21 mouse cellular contexts compared by ENCODE assay signal in the genomic region with DNA sequence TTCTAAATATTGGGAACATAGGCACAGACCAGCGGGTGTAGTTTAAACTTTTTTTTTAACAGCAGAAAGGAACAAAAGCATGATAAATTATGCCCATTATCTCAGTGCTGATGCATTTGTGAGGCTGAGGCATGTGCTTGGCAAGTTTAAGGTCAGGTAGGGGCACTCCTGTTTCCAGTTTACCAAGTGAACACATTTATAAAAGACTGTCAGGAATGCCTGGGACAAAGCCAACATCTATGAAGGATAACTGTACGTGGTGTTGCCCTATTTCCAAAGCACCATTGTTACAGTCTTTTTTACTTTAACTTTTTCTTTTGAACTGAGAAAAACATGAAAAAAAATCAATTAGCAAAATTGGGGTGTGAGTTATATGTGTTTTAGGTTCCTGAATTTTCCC. TPM values are rescaled to one million over a fixed set of nuclear protein-coding genes. Genes with fewer than 3 reads are reported as not detected.
DNase-seq lines count a peak whose midpoint lies in the region; ATAC-seq and TF ChIP-seq lines count a peak whose summit lies in the region.
"Had no signal": no experiment of that assay in that cellular context is flagged by ENCODE, and none has a peak within 500 bp of the region (broad histone marks: within the 10 kb centered on the region; RNA-seq: fewer than 3 reads in every experiment).

No protein-coding gene starts in this region.

- no peak for TF ChIP-seq POLR2A in bone marrow macrophage, adult 2 months (IDR thresholded peaks at IDR 0.05; ENCODE audit: borderline replicate concordance, low read depth, low read length)

- no peak overlapping the region for H3K4me2 ChIP-seq in heart, postnatal 0 days (ENCODE audit: low read depth, low read length)
- H3K4me2 ChIP-seq: embryonic facial prominence, embryonic 15.5 days; forebrain, embryonic 15.5 days; heart, embryonic 12.5 days; hindbrain, embryonic 15.5 days had no signal

- no peaks in the 10 kb centered on the region for H3K9me3 ChIP-seq in heart, postnatal 0 days (replicated peaks; ENCODE audit: control insufficient read depth, low read length)
- H3K9me3 ChIP-seq: embryonic facial prominence, embryonic 15.5 days; forebrain, embryonic 15.5 days; heart, embryonic 12.5 days; hindbrain, embryonic 15.5 days had no signal

- 0 out of 2 replicates have a peak overlapping the region, but pooled peaks have one; percentile 23 for H3K27ac ChIP-seq in heart, postnatal 0 days (ENCODE audit: low read depth)
- peak overlapping the region; percentile 46 for H3K27ac ChIP-seq in bone marrow macrophage, adult 2 months (ENCODE audit: insufficient read depth, low read depth, low read length)
- H3K27ac ChIP-seq: embryonic facial prominence, embryonic 15.5 days; forebrain, embryonic 15.5 days; heart, adult 2 months; hindbrain, embryonic 15.5 days had no signal

- H3K27me3 ChIP-seq in heart, postnatal 0 days (ENCODE audit: control insufficient read depth, insufficient read depth, low read length) = no peaks in the 10 kb centered on the region
- H3K27me3 ChIP-seq: embryonic facial prominence, embryonic 15.5 days; forebrain, embryonic 15.5 days; heart, embryonic 12.5 days; hindbrain, embryonic 15.5 days had no signal

- TF ChIP-seq EP300 in heart, postnatal 0 days (IDR thresholded peaks at IDR 0.05; ENCODE audit: low read depth) = no peak

- H3K9ac ChIP-seq in heart, postnatal 0 days (replicated peaks; ENCODE audit: low read depth, low read length) = no peak overlapping the region
- H3K9ac ChIP-seq: embryonic facial prominence, embryonic 15.5 days; forebrain, embryonic 15.5 days; heart, embryonic 12.5 days; hindbrain, embryonic 15.5 days had no signal

- WGBS in heart, postnatal 0 days = 34% methylated on average over 2 of the region's 2 CpGs

- peak; percentile 51; the same call in 1 of the 2 replicates for ATAC-seq in heart, postnatal 0 days (ENCODE audit: insufficient read depth, low read depth)
- ATAC-seq: forebrain, embryonic 15.5 days; intestine, embryonic 16.5 days had no signal

- no peak for TF ChIP-seq CTCF in heart, postnatal 0 days (IDR thresholded peaks at IDR 0.05; ENCODE audit: low read depth)
- TF ChIP-seq CTCF in bone marrow macrophage, adult 2 months (IDR thresholded peaks at IDR 0.05; ENCODE audit: low read depth, low read length) = no peak

- intact Hi-C loops in left cerebral cortex, postnatal 36 days (cut with DNase I) = no loop called here

- peaks cover 24% of the 10 kb centered on the region for H3K36me3 ChIP-seq in heart, postnatal 0 days (replicated peaks; ENCODE audit: control insufficient read depth, insufficient read depth, low read length)

- peak; percentile 32 for DNase-seq in heart, postnatal 0 days (ENCODE audit: low spot score)
- DNase-seq in heart, postnatal 4 days = no peak
- DNase-seq in lung, postnatal 36 days = peak; percentile 14
- no peak for DNase-seq in lung, postnatal 14 days
- DNase-seq in left cerebral cortex, postnatal 36 days (ENCODE audit: low spot score in 2 of 2) = no peak
- DNase-seq: adrenal gland, postnatal 25 days; cerebellum, adult 2 months; cerebellum, postnatal 10 days; embryo, embryonic 11 days; gastrocnemius, postnatal 36 days; heart, adult 2 months; heart, postnatal 14 days had no signal

- no peaks in the 10 kb centered on the region; the same call in 1 of the 2 replicates for H3K4me1 ChIP-seq in heart, postnatal 0 days (ENCODE audit: control insufficient read depth, insufficient read depth)
- peaks cover 7% of the 10 kb centered on the region for H3K4me1 ChIP-seq in bone marrow macrophage, adult 2 months (ENCODE audit: control insufficient read depth, insufficient read depth, low read length)
- H3K4me1 ChIP-seq: embryonic facial prominence, embryonic 15.5 days; forebrain, embryonic 15.5 days; heart, embryonic 12.5 days; hindbrain, embryonic 15.5 days had no signal

- H3K4me3 ChIP-seq in heart, postnatal 0 days (ENCODE audit: low read depth, low read length) = no peak overlapping the region
- no peak overlapping the region for H3K4me3 ChIP-seq in bone marrow macrophage, adult 2 months (ENCODE audit: insufficient read depth, low read length)
- H3K4me3 ChIP-seq: embryonic facial prominence, embryonic 15.5 days; erythroblast, embryonic 14.5 days; forebrain, embryonic 15.5 days; heart, adult 2 months; heart, embryonic 12.5 days; hindbrain, embryonic 15.5 days had no signal

RNA-seq across cellular contexts. Expression of a gene that starts 27.1 kb away (rescaled TPM):
- total RNA-seq in heart, postnatal 0 days (2014; rRNA removed; ENCODE audit: low replicate concordance) = 0.04 and 1.7 TPM in 2 replicates
- 0.20 and 0.25 TPM in 2 replicates for polyA plus RNA-seq in heart, postnatal 0 days (2015; fragmentation: Nextera tagmentation; extraction: Ambion mirVana)
- total RNA-seq in heart, postnatal 4 days (2021) = under 1 TPM; 0.54 to 0.91 TPM
- polyA plus RNA-seq in bone marrow macrophage, adult 2 months (2012; ENCODE audit: insufficient read depth, insufficient read length, missing spikeins) = 0.64 TPM in 1 of 2 replicates, not detected in the other
- 1 to 10 TPM in 1 of 2 experiments, under 1 TPM in 1; 0.74 to 1.4 TPM for total RNA-seq in left cerebral cortex, postnatal 36 days (2021)
- total RNA-seq: common myeloid progenitor, adult 5-6 weeks had no signal
- polyA plus RNA-seq: erythroblast, embryonic 14.5 days; forebrain, embryonic 11.5 days had no signal

RNA-seq across cellular contexts. Expression of a gene that starts 53.0 kb away (rescaled TPM):
- total RNA-seq in heart, postnatal 0 days (2014; rRNA removed; ENCODE audit: low replicate concordance) = 3.4 and 3.9 TPM in 2 replicates
- polyA plus RNA-seq in heart, postnatal 0 days (2015; fragmentation: Nextera tagmentation; extraction: Ambion mirVana) = 1.0 and 1.2 TPM in 2 replicates
- 1 to 10 TPM; 4.8 to 4.9 TPM for total RNA-seq in heart, postnatal 4 days (2021)
- polyA plus RNA-seq in bone marrow macrophage, adult 2 months (2012; ENCODE audit: insufficient read depth, insufficient read length, missing spikeins) = not detected in 2 replicates
- total RNA-seq in left cerebral cortex, postnatal 36 days (2021) = 10 to 100 TPM; 74.5 to 92.6 TPM
- total RNA-seq: common myeloid progenitor, adult 5-6 weeks had no signal

RNA-seq across cellular contexts. Expression of a gene that starts 58.8 kb away (rescaled TPM):
- 41.0 and 55.8 TPM in 2 replicates for total RNA-seq in heart, postnatal 0 days (2014; rRNA removed; ENCODE audit: low replicate concordance)
- 23.4 and 23.5 TPM in 2 replicates for polyA plus RNA-seq in heart, postnatal 0 days (2015; fragmentation: Nextera tagmentation; extraction: Ambion mirVana)
- 100 to 1,000 TPM; 145 to 147 TPM for total RNA-seq in heart, postnatal 4 days (2021)
- polyA plus RNA-seq in bone marrow macrophage, adult 2 months (2012; ENCODE audit: insufficient read depth, insufficient read length, missing spikeins) = 204 and 243 TPM in 2 replicates
- total RNA-seq in left cerebral cortex, postnatal 36 days (2021) = 100 to 1,000 TPM; 124 to 217 TPM

Comparison
In these comparisons a context has a peak if more than half of its experiments do, and no peak if none do; other contexts are left out.
1. DNase-seq: peak in heart, postnatal 0 days (single experiment) and lung, postnatal 36 days (single experiment); none in heart, postnatal 4 days (single experiment), lung, postnatal 14 days (single experiment) and left cerebral cortex, postnatal 36 days (0 of 2).
2. RNA of a gene that starts 53.0 kb away (total RNA-seq): 74.5 to 92.6 TPM in left cerebral cortex, postnatal 36 days; 4.8 to 4.9 TPM in heart, postnatal 4 days and 3.4 to 3.9 TPM in heart, postnatal 0 days; every median in the first group is over 10 times any median in the second.